Mouse (Mus musculus): ENCODE measurements at regions not wholly inside any gene's neighbourhood (a gene's known extent, or its start where the extent isn't known, plus 50 kb on each side); places are given as distances from the start of the nearest gene placed in this dataset.

GRCm38 (mm10) chr3:8751356-8751755 lies 858.5 kb downstream of the Zfp704 start:
- ATAC-seq = no peak
- WGBS = 85% methylated on average over 10 of the region's 10 CpGs

DNA sequence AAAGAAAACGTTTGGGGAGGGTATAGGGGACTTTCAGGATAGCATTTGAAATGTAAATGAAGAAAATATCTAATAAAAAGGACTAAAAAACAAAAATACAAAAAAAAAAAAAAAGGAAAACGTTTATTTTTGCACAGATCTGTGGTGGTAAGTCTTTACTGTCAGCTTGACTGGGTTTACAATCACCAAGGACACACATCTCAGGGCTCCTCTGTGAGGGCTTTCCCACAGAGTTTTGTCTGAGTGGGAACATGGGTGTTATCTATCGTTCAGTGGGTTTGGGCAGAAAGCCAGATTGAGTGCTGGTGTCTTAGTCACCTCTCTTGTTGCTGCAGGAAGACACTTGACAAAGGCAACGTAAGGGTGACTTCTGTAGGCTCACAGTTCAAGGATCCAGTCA lies 859.0 kb downstream of the Zfp704 start:
- no peak overlapping the region for H3K9ac ChIP-seq (ENCODE audit: low read depth, low read length)
- no peak overlapping the region for H3K4me3 ChIP-seq (ENCODE audit: low read depth, low read length)
- WGBS = 61% methylated on average over 4 of the region's 4 CpGs
- no peaks in the 10 kb centered on the region for H3K9me3 ChIP-seq (ENCODE audit: control insufficient read depth)
- no peaks in the 10 kb centered on the region for H3K36me3 ChIP-seq (ENCODE audit: control insufficient read depth, insufficient read depth)
- no peaks in the 10 kb centered on the region; the same call in 1 of the 2 replicates for H3K27me3 ChIP-seq (replicated peaks; ENCODE audit: control insufficient read depth, insufficient read depth, low read length)
- H3K4me2 ChIP-seq (replicated peaks; ENCODE audit: low read depth) = no peak overlapping the region
- no peak for TF ChIP-seq CTCF (IDR thresholded peaks at IDR 0.05; ENCODE audit: low read depth)
- no peak overlapping the region for H3K27ac ChIP-seq (ENCODE audit: low read depth, low read length)
- ATAC-seq = no peak
- no peaks in the 10 kb centered on the region for H3K4me1 ChIP-seq (replicated peaks; ENCODE audit: control insufficient read depth, insufficient read depth, low read length)

More at GRCm38 (mm10) chr3:8751356-8751755, 858.5 kb downstream of the Zfp704 start:
- H3K9me3 ChIP-seq (ENCODE audit: control insufficient read depth) = no peaks in the 10 kb centered on the region
- H3K27me3 ChIP-seq (replicated peaks; ENCODE audit: control insufficient read depth, insufficient read depth, low read length) = no peaks in the 10 kb centered on the region; the same call in 1 of the 2 replicates
- H3K9ac ChIP-seq (ENCODE audit: low read depth, low read length) = no peak overlapping the region
- no peaks in the 10 kb centered on the region for H3K4me1 ChIP-seq (replicated peaks; ENCODE audit: control insufficient read depth, insufficient read depth, low read length)
- TF ChIP-seq CTCF (IDR thresholded peaks at IDR 0.05; ENCODE audit: low read depth) = no peak
- no peak overlapping the region for H3K4me3 ChIP-seq (ENCODE audit: low read depth, low read length)
- no peak overlapping the region for H3K4me2 ChIP-seq (replicated peaks; ENCODE audit: low read depth)
- H3K27ac ChIP-seq (ENCODE audit: low read depth, low read length) = no peak overlapping the region
- no peaks in the 10 kb centered on the region for H3K36me3 ChIP-seq (ENCODE audit: control insufficient read depth, insufficient read depth)

- Histone ChIP-seq H3K9ac (ENCODE audit: low read depth, low read length) (no peak overlapping the region), H3K9me3 (ENCODE audit: control insufficient read depth) (no peaks in the 10 kb centered on the region), H3K27ac (ENCODE audit: low read depth, low read length) (no peak overlapping the region), H3K4me3 (ENCODE audit: low read depth, low read length) (no peak overlapping the region), H3K36me3 (ENCODE audit: control insufficient read depth, insufficient read depth) (no peaks in the 10 kb centered on the region), H3K27me3 (replicated peaks; ENCODE audit: control insufficient read depth, insufficient read depth, low read length) (no peaks in the 10 kb centered on the region; the same call in 1 of the 2 replicates), H3K4me2 (replicated peaks; ENCODE audit: low read depth) (no peak overlapping the region), H3K4me1 (replicated peaks; ENCODE audit: control insufficient read depth, insufficient read depth, low read length) (no peaks in the 10 kb centered on the region)
- no peak for ATAC-seq
- 83% methylated on average over 11 of the region's 11 CpGs for WGBS
- no peak for TF ChIP-seq CTCF (IDR thresholded peaks at IDR 0.05; ENCODE audit: low read depth)
Measured at GRCm38 (mm10) chr3:8750162-8750561, 859.7 kb downstream of the Zfp704 start.

DNA sequence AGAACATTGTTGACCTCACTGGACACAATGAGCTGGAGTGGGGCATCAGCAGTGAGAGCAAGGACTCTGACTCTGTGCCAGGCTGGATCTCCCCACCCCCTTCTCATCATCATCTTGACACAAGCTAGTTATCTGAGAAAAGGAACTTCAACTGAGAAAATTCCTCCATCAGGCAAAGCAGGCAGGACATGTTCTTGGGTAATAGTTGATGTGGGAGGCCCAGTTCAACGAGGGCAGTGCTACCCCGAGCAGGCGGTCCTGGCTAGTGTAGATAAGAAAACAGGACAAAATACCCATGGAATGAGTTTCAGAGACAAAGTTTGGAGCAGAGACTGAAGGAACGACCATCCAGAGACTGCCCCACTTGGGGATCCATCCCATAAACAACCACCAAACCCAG lies 862.7 kb downstream of the Zfp704 start:
- no peak for ATAC-seq
- no peak overlapping the region for H3K4me3 ChIP-seq (ENCODE audit: low read depth, low read length)
- no peak for TF ChIP-seq CTCF (IDR thresholded peaks at IDR 0.05; ENCODE audit: low read depth)
- WGBS = 83% methylated on average over 4 of the region's 4 CpGs
- H3K4me1 ChIP-seq (replicated peaks; ENCODE audit: control insufficient read depth, insufficient read depth, low read length) = no peaks in the 10 kb centered on the region
- H3K27ac ChIP-seq (ENCODE audit: low read depth, low read length) = no peak overlapping the region
- no peaks in the 10 kb centered on the region for H3K36me3 ChIP-seq (ENCODE audit: control insufficient read depth, insufficient read depth)
- H3K4me2 ChIP-seq (replicated peaks; ENCODE audit: low read depth) = no peak overlapping the region
- no peaks in the 10 kb centered on the region for H3K9me3 ChIP-seq (ENCODE audit: control insufficient read depth)
- H3K9ac ChIP-seq (ENCODE audit: low read depth, low read length) = no peak overlapping the region
- no peaks in the 10 kb centered on the region for H3K27me3 ChIP-seq (replicated peaks; ENCODE audit: control insufficient read depth, insufficient read depth, low read length)

GRCm38 (mm10) chr3:8746677-8747076 lies 863.2 kb downstream of the Zfp704 start:
- Histone ChIP-seq H3K27me3 (replicated peaks; ENCODE audit: control insufficient read depth, insufficient read depth, low read length) (no peaks in the 10 kb centered on the region), H3K4me2 (replicated peaks; ENCODE audit: low read depth) (no peak overlapping the region), H3K9me3 (ENCODE audit: control insufficient read depth) (no peaks in the 10 kb centered on the region), H3K4me1 (replicated peaks; ENCODE audit: control insufficient read depth, insufficient read depth, low read length) (no peaks in the 10 kb centered on the region), H3K36me3 (ENCODE audit: control insufficient read depth, insufficient read depth) (no peaks in the 10 kb centered on the region), H3K9ac (ENCODE audit: low read depth, low read length) (no peak overlapping the region), H3K27ac (ENCODE audit: low read depth, low read length) (no peak overlapping the region), H3K4me3 (ENCODE audit: low read depth, low read length) (no peak overlapping the region)
- TF ChIP-seq CTCF (IDR thresholded peaks at IDR 0.05; ENCODE audit: low read depth) = no peak
- WGBS = 100% methylated on average over 3 of the region's 3 CpGs
- no peak for ATAC-seq

GRCm38 (mm10) chr3:8746037-8746436 lies 863.8 kb downstream of the Zfp704 start:
- no peak overlapping the region for H3K4me2 ChIP-seq (replicated peaks; ENCODE audit: low read depth)
- no peaks in the 10 kb centered on the region for H3K9me3 ChIP-seq (ENCODE audit: control insufficient read depth)
- no peak overlapping the region for H3K27ac ChIP-seq (ENCODE audit: low read depth, low read length)
- no peak for TF ChIP-seq CTCF (IDR thresholded peaks at IDR 0.05; ENCODE audit: low read depth)
- no peak for ATAC-seq
- no peak overlapping the region for H3K4me3 ChIP-seq (ENCODE audit: low read depth, low read length)
- no peak overlapping the region for H3K9ac ChIP-seq (ENCODE audit: low read depth, low read length)
- no peaks in the 10 kb centered on the region for H3K4me1 ChIP-seq (replicated peaks; ENCODE audit: control insufficient read depth, insufficient read depth, low read length)
- no peaks in the 10 kb centered on the region for H3K36me3 ChIP-seq (ENCODE audit: control insufficient read depth, insufficient read depth)
- H3K27me3 ChIP-seq (replicated peaks; ENCODE audit: control insufficient read depth, insufficient read depth, low read length) = no peaks in the 10 kb centered on the region
- 79% methylated on average over 1 of the region's 1 CpGs for WGBS

- Histone ChIP-seq H3K27ac (ENCODE audit: low read depth, low read length) (no peak overlapping the region), H3K4me1 (replicated peaks; ENCODE audit: control insufficient read depth, insufficient read depth, low read length) (no peaks in the 10 kb centered on the region), H3K4me2 (replicated peaks; ENCODE audit: low read depth) (no peak overlapping the region), H3K9ac (ENCODE audit: low read depth, low read length) (no peak overlapping the region), H3K27me3 (replicated peaks; ENCODE audit: control insufficient read depth, insufficient read depth, low read length) (no peaks in the 10 kb centered on the region), H3K4me3 (ENCODE audit: low read depth, low read length) (no peak overlapping the region), H3K9me3 (ENCODE audit: control insufficient read depth) (no peaks in the 10 kb centered on the region), H3K36me3 (ENCODE audit: control insufficient read depth, insufficient read depth) (no peaks in the 10 kb centered on the region)
- no peak for ATAC-seq
- TF ChIP-seq CTCF (IDR thresholded peaks at IDR 0.05; ENCODE audit: low read depth) = no peak
- WGBS = 58% methylated on average over 6 of the region's 6 CpGs
Measured at GRCm38 (mm10) chr3:8744857-8745256, 865.0 kb downstream of the Zfp704 start.

Data from intestine, postnatal 0 days (tissue).